Mouse (Mus musculus): ENCODE data around the gene Sh3bgrl2.

The Sh3bgrl2 gene

DNA sequence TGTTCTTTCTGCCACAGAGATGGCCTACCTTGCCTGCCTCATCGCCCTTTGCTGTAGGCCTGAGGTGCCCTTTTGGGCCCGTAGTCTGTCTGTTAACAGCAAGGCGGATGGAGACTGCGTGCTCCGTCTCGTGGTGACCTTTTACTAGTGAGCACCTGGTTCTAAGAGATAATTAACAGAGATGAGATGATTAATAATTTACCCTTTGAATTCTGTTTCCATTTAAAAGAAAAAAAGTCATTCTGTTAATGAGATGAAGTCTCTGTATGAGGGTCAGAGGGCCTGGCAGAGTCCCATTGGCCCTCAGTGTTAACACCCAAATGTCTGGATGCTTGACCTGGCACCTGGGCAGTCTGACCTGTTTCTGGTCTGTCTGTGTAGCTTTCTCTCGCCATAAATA lies 14.8 kb downstream of the Sh3bgrl2 start:
- DNase-seq = no peak

DNA sequence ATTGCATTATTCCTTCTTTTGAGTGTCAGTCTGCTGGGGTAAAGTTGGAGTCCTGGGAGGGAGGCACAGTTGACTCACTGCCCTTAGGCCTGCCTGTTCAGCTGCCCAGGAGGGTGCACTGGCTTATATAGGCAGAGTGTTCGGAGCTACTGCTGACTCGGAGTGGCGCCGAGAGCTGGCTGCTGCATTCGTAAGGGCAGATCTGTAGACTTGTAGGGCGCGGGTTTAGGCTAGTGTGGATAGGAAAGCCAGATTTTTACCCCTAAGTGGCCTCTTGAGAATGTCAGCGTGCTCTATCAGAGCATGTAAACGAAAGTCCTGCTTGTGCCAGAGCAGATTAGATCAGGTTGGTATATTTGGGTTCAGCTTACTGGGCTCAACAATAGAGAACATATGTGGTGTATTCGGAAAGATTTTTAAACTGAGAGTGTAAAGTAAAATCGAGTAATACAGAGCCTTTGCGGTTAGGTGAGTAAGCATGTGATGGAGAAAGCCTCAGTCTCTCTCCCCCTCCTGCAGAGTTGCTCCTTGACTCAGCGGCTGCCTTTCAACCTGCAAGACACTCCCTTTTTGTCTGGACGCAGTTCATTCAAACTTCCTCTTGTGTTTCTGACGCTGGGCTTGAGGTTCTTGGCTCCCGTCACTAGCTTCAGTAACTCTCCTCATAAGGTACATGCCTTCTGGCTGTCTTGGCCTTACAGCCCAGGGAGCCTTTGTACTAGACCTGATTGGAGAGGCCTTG lies 15.9 kb downstream of the Sh3bgrl2 start:
- peak; percentile 43 to 67 for DNase-seq

DNA sequence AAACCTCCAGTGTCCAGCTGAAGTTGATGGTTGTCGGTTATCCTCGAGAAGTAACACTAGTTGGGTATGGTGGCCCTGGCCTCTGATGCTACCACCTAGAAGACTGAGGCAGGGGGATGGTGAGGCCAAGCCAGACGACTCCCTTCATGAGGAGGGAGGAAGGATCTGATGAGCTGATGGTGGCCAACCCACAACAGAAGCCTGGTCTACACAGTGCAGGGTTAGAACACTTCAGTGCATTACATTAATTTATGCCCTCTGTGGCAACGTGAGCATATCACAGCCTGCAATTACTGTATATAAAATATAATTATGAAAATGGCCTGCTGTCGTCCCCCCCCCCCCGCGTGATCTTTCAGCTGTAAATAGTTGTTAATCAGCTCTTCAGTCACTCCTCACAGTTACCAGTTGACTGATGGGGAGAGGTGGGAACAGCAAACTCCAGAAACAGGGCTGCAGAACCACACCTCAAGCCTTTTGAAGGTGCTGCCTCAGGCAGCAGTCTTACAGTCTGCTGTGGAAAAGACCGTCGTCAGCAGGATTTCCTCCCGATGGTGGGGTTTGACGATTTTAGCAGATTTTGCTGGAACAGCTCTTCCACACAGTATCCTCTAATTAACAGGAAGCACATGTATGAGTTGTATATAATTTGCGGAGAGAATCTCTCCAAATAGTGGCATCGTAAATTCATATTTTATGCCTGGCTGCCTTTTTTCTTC lies 17.0 kb downstream of the Sh3bgrl2 start:
- no peak for DNase-seq

DNA sequence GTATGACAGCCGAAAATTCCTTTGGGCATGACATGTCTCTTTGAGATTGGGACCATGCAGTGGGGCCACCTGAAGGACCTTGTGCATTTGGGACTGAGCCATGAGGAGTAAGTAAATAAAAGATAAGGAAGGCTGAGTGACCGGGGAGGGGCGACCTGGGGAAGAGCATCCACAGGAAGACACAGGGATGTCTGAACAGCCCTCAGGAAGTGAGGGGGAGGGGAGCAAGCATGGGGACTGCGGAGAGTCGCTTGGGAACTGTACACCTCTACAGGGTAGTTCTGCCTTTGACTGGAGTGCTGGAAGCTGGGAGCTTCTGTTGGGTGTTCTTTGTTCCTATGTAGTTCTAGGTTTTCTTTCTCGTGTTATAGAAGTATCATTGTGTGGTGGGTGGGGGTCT lies 18.0 kb downstream of the Sh3bgrl2 start:
- no peak for DNase-seq

DNA sequence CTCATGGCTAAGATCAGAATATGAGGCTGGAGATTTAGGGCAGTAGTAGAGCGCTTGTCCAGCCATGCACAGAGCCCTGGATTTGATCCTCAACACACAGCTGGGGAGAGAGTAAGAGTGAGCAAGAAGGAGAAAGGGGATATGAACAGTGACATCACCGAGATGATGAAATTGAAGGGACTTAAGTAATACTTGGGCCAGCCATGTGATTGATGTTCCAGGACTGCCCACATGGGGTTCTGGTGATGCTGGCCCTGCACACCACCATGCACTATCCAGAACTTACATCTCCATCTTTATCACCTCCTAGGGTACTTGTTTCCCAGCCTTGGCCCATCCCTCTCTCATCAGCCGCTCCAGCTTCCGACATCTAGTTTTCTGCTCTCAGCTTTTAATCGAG lies 20.0 kb downstream of the Sh3bgrl2 start:
- DNase-seq = no peak

DNA sequence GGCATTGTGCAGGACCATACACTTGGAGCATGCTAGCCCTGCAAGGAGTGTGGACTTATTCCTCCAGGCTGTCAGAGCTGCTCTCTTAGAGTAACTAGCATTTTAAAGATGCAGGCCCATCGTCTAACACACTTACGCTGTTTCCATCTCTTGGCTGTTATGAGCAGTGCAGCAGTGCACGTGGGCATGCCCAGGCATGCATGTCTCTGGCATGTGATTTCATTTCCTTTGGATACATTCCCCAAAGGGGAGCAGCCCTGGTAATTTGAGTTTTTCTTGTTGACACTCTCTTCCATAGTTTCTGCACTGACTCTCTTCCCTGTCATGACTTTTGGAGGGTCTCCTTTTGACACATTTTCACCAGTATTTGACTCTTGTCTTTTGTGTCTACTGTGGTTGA lies 20.8 kb downstream of the Sh3bgrl2 start:
- peak in 1 of 2 experiments; percentile 26 for DNase-seq

DNA sequence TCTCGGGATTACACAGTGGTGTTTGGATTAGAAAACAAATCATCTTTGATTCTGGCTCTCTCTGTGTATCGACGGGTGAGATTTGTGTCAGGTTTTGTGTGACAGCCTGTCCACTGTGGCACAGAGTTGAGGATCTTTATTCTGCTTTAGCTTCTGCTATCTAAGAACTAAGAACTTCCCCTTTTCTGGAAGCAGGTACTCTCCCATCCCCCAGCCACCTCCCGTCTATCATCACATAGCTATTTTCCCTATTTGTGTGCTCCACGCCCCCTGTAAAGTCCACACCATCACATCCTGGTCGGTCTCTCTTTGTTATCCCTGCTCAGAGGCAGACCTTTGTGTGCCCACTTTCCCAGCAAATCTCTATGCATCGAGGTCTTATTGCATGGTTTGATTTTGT lies 21.8 kb downstream of the Sh3bgrl2 start:
- DNase-seq = no peak

DNA sequence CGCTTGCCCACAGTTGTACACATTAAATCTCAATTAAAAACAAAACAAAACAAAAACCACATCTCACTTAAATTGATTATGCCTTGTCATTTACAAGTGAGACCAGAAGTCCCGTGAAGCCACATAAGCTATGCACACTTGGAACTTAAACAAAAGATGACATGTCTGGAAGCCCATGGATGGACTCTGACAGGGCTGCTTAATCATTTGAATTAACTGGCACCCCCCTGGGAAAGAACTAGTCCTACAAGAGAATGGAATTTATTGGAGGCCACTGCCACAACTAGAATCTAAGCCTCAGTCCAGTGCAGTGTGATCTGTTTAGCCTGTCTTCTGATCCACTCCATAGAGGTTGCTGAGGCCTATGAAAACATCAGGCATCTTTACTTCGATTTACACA lies 23.2 kb downstream of the Sh3bgrl2 start:
- no peak for DNase-seq

DNA sequence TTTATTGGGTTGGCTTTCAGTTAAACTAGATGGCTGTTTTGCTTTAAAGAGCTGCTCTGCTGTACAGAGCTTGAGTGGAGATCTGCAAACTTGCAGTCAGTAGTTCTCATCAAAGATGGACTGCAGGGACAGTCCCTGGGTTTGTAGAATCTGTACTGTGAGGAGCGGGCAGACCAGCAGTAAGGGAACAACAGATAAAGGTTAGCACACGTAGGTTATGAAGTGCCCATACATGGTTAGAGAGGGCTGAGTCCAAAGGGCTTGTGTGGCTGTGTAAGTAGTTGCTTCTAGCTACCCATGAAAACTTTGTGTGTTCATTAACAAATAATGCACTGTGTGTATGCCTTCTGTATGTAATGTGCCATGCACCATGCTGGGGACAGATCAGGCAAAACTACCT lies 24.2 kb downstream of the Sh3bgrl2 start:
- DNase-seq = no peak

DNA sequence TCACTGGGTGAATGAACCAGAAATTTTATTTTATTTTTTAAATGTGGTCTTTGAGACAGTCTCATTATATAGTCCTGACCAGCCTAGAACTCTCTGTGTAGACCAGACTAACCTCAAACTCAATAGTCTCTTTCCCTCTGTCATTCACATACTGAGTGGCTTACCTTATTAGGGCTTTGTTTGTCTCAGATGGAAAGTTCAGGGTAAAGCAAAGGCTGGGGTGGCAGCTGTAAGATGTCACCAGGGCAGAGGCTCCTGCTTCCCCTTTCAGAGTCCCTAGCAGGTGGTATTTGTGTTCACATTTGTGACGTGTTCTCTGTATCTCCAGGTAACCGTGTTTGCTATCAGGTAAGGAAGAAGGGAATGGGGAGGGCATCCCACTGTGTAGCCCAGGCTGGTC lies 24.7 kb downstream of the Sh3bgrl2 start:
- no peak for DNase-seq

DNA sequence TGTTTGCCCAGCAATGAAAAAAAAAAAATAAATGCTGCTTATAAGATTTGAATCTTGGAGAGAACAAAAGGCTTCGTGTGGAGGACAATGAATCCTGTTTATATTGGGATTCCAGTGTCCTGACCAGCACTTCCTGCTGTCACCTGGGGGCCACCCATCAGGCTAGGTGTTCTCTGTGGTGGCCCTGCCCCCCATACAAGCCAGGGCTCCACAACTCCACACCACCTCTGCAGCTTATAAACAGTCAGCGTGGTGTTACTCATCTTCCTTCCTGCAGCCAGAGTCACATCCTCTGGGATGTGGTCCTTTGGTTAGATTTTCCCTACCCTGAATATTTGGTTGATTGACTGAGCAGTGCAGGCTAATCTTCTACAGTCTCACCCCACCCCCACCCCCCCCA lies 25.5 kb downstream of the Sh3bgrl2 start:
- DNase-seq = no peak

DNA sequence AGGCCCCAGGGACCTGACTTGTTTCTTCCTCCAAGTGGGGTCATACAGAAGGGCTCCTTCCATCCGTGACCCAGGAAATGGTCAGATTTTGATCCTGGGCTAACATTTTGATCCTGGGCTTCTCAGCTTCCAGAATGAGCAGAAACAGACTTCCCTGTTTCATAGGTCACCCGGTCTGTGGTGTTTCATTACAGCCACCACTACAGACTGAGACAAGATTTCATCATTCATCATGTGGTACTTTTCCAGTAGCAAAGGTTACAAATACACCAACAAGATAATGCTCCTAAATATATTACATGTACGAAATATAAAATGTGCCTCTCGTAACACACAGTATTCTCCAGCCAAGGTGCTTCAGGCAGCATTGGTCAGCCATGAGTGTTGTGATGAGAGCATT lies 27.3 kb downstream of the Sh3bgrl2 start:
- DNase-seq = no peak

DNA sequence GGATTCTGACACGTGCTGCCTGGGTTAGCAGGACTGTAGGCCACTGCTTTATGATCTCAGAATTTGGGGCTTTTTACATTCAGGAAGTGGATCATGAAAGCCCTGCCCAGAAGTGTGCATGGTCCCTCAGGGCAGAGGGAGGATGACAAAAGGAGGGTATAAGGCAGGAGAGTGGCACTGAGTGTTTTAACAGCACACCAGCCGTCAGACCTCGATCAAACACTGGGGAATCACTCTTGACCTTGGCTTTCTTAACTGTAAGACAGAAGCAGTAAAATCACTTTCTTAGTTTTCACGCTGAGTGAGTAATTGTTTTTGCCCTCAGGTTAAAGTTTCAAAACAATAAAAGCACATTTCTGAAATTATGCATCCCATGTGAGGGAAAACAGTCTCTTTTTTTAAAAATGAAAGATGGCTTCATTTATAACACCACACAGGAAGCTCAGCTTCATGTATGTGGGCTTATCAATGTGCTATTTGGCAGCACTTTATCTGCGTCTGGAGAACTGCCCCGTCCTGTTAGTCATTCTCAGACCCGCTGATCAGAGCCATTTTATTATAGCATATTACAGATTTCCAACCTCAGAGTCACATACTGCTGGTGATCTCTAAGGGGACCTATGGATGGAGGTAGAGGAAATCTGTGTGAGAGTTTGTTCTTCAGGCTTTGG lies 28.0 kb downstream of the Sh3bgrl2 start:
- no peak for DNase-seq

DNA sequence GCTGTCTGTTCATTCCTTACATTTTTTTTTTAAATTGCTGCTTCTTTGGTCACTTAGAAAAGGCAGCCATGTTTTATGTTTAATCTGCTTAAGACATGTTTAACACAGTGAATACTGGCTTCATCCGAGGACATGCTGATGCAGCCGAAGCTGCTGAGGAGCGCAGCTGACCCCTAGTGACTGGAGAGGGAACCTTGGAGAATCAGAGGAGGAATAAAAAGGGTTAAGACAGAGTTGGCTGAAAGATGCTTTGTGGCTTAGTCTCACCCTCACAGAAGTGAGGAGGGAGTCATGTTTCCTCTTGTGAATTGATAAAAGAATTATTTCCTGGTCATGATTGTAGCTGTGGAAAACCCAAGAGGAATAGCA lies 28.5 kb downstream of the Sh3bgrl2 start:
- DNase-seq = peak in 1 of 2 experiments; percentile 32

DNA sequence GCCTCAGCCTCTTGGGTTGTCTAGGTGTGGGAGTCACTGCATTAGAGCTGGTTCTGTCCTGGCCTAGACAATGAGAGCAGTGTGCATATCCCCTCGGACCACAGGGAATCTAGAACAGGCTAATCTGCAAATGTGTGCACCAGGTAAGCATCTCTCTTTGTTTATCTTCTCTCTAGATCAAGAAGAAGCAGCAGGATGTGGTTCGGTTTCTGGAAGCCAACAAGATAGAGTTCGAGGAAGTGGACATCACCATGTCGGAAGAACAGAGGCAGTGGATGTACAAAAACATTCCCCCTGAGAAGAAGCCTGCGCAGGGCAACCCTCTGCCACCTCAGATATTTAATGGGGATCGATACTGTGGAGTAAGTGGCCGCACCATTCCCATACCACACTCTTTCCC lies 29.1 kb downstream of the Sh3bgrl2 start:
- no peak for DNase-seq

DNA sequence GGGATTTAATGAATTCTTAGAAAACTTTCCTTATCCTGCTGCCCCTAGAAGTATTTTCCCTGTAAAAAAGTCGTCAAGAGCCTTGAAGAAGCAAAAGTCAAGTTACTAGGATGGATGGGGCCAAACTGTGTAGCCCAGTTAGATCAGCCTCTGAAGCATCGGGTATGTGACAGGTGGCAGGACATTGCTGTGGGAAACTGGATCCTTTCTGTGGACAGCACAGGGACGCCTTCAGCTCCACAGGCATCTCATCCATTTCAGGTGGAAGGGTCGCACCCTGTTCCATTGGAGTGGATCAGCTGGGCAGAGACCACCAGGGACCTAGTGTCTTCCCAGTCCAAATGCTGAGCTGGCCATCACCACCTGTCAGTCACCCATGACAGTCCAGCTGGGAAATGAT lies 30.9 kb downstream of the Sh3bgrl2 start:
- DNase-seq = no peak

DNA sequence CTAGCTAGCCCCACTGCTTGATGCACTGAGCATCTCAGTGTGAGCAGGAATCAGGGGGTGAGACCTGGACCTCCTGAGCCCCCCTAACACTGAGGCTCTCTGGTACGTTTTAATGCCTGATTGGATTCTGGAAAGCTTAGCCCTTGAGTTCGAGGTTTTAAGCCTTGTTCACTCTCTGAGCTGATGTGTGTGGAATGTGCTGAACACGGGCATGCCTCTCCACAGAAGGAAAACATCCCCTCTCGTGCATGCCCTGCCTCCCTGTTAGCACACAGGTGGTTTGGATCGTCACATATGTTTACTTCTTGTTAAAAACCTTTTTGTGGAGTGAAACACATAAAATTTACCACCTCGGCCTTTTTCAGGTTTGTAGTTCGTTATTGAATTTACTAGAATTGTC lies 34.6 kb downstream of the Sh3bgrl2 start:
- DNase-seq = no peak

DNA sequence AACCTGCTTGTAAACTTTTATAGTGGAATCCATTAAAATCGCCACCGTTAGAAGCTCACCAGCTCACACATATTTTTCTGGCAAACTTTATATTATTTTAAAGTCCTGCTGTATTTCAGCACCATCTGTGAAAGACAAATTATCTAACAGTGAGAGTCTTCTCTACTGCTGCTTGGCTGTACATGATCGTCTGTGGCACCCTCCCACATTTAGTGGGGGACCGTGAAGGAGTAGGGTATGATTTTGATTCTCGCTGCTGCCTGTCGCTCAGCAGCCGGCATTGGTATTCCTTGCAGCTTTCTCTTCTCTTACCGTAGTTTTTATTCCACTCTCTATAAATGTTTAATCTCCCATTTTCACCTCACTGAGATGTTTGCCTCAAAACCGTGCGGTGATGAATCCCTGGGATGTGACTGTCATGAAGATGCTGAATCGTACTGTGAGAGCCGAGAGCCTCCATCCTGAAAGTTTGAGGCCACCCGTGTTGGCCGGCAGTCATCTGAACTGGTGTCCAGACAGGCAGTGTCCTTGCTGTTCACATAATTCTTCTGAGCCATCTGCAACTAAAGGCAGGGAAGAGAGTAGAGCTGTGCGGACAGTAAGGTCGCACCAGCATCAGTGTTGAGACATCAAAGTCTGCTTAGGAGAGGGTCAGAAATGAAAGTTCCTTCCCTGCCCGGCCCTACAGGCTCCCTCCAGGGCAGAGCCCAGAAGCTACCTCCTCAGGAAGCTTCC lies 38.4 kb downstream of the Sh3bgrl2 start:
- DNase-seq = no peak

DNA sequence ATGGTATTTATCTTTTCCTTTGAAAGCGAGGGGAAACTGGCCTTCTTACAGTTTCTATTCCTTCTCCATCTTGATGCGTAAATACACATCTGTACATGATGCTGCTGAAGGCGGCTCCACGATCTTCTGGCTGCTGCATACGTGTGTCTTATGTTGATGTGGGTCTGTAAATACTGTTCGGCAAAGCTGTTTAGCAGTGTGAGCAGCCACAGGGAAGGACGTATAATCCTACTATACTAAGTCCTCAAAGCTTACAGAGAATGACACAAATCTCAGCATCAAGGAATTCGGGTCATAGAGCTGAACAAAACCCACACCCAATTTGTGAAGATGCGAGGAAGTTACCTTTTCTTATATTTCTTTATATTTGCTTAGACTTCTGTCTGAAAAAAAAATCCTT lies 39.0 kb downstream of the Sh3bgrl2 start:
- no peak for DNase-seq

DNA sequence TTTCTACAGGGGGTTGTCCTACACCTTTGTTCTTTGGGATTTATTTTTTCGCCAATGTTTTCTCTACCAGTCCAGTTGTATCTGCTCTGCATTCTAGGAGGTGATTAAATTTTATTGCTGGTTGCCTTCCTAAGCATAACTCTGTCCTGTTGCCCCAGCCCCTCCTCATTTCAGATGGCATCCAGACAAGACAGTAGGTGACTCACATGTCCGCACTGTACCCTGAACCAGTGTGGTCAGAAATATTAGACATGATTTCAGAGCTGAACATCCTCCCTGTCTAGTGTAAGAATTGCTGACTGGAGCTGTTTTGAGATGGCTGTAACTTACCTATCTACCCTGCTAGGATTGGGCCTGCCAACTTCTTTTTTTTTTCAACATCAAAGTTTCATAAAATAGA lies 40.9 kb downstream of the Sh3bgrl2 start:
- no peak for DNase-seq

DNA sequence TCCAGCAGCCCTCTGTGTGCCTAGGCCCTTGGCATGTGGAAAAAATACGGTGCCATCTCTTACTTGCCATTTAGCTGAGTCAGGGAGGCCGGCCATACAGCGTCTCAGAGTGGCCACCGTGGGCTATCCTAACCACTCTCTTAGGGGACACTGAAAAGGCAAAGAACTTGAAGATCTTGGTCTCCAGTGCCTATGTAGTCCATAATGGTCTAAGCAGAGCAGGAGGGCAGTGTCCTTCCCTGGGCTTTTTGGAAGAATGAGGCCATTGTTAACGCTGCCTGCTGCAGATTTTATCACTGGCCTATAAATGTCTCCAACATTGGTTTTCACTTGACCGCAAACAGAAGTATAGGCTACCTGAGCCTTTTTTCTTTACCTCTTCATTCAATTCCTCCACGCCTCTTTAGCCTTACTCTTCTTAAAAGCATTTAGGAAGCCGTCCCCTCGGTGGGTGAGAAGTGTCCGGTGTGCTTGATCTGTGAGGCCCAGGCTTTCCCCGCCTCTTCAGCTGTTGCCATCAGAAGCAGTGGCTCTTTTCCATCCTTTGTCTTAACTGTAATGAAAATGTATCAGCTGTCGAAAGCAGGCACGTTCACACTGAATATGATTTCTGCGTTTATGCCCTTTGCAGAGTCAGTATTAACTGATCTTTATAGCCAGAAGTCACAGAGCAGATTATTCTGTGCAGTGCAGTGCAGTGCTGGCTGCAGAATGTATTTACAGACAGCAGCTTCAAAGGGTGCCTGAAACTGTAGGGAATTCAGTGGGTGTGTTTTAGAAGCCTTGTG lies 41.7 kb downstream of the Sh3bgrl2 start:
- no peak for DNase-seq

DNA sequence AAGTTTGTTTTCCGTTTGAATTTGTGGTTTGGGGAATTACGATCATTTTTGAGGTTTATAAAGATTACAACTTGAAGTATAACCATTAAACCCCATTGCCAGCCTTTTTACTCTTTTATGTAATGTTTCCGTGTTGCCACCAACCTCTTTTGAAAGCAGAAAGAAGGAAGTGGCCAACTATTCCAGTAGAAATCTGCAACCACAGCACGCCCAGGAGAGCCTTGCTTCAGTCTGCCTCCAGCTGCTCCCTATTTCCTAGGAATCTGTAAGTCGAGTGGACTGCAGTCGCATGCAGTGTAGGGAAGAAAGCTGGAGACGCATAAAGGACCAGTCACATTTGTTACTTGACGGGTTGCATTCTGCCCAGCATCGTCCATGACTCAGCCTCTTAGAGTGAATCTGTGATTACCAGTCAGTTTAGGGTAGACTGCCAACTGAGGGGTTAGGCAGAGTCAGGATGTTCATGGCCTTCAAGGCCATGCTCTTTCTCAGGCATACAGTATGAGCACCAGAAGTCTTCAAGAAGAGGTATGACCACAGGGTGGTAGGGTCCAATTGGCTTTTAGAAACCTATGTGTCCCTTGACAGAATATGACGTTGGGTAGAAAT lies 43.8 kb downstream of the Sh3bgrl2 start:
- no peak for DNase-seq
